Mouse (Mus musculus) layer of hippocampus, adult 8-10 months (tissue): ENCODE measurements at regions not wholly inside any gene's neighbourhood (a gene's known extent, or its start where the extent isn't known, plus 50 kb on each side); places are given as distances from the start of the nearest gene placed in this dataset.

ENCODE experiments used
- DNase-seq, 2 experiments: peaks; one replicate each; pipeline ENCODE4 v3.0.0; 2022; ENCODE audit warnings: low spot score in 2 of 2

DNA sequence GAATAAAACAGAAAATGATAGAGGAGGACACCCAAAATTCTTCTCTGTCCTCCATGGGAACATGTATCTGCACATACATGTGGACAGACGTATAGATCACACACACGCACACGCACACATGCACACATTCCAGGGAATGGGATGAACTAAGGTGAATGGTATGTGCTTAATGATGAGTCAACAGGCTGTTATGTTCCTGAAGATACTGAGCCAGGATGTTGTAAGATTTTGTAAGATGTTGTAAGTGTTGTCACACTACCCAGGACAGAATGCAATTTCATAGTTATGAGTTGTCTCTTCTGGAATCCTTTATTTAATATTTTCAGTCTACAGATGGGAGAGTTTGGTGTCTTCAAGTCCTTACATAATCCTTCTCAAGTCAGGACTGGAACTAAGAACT is 447.5 kb downstream of the Gsdmc2 start:
- no peak for DNase-seq

DNA sequence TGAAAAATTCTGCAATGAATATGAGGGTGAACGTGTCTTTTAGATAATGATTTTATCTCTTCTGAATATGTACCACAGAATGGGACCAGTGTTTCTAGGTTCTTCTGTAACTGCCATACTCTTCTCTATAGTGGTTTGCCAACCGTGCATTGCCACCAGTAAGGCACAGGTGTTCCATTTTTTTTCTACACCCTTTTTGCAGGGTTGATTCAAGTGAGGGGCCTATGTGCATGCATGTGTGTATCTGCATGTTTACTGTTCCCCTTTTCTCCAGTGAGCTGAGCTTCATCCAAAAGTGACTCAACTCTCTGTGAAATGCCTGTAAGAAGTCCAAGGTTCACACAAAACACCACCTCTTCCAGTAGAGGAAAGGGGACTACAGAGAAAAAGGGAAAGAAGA is 467.7 kb downstream of the Gsdmc2 start:
- DNase-seq, result no peak

- DNase-seq, result no peak
Observed at GRCm38 (mm10) chr15:63371328-63372023, 473.5 kb downstream of the Gsdmc2 start.

DNA sequence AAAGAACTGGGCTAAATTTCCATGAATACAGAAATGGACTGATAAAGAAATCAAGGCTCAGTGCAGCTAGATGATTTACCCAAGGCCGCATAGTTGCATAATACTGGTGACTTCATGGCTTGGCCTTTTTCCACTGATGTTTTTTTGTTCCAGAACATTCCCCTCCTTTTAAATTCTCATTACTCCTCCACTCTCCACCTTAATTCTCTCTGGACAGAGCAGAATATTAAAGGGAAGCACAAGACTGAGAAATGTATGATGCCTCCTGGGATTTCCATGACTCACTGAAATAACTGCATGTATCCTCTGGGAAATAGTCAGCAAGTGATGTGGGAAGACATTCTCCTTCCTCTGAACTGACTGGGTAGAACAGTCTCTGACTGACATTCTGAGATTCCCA is 480.5 kb downstream of the Gsdmc2 start:
- DNase-seq, result no peak

DNA sequence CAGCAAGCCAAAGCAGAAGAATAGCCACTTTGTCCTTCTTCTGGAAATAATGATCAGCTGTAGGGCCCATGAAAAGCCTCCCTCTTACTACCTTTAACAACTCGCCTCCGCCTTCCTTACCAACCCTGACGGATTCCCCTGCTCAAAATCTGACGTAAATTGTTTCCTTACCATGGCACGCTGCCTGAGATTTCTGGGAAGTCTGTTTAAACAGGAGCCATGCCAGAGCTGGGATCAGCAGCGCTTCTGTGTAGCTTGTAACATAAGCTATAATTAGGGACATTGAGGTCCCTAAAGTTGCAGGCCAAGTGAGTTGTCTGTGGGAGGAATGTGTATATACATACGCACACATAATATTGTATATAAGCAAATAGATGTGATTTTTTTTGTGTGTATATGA is 484.6 kb downstream of the Gsdmc2 start:
- peak; percentile 5 to 9 for DNase-seq

- no peak for DNase-seq
Observed at GRCm38 (mm10) chr15:63341730-63342129, 503.2 kb downstream of the Gsdmc2 start.

- DNase-seq, result peak; percentile 7 to 16
Observed at GRCm38 (mm10) chr15:63340322-63341060, 504.5 kb downstream of the Gsdmc2 start.

- DNase-seq, result no peak
Observed at GRCm38 (mm10) chr15:63319666-63320065, 525.3 kb downstream of the Gsdmc2 start.

DNA sequence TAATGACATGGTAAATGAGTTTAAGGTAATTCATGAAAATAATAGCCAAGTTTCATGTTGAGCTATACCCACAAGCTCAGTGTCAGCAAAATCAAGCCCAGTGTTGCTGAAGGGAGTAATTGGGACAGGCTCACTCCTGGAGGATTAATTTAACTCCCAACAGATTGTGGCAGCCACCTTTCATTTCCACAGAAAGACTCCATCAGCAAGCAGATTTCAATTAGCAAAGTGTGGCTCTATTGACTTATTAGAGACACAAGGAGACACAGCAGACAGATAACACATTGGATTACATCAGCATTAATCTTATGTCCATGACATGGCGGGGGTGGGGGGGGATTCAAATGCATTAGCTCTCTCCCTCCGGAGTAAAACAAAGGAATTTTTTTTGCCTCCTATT is 534.6 kb downstream of the Gsdmc2 start:
- DNase-seq, result no peak

GRCm38 (mm10) chr15:63299311-63299710 is 545.7 kb downstream of the Gsdmc2 start:
- no peak for DNase-seq

GRCm38 (mm10) chr15:63288534-63288933 is 556.4 kb downstream of the Gsdmc2 start:
- DNase-seq, result no peak

GRCm38 (mm10) chr15:63286026-63286425 is 559.0 kb downstream of the Gsdmc2 start:
- DNase-seq, result no peak

DNA sequence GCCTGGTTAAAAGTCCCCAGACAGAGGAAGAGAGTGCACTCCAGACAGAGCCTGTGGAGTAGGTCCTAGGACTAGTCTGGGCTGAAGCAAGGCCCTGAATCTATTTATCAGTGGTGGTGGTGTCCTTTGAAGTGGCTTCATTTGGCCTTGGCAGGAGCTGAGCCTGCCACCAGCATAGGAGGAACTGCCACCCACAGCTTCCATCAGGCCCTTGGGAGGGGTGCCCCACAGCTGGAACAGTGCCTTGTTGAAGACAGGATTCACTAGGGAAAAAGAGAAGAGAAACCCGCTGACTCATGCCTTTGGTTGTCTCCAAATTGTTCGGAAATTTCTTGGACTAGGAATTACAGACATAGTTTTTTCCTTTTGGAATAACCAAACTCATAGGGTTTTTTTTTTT is 574.6 kb downstream of the Gsdmc2 start:
- no peak for DNase-seq

DNA sequence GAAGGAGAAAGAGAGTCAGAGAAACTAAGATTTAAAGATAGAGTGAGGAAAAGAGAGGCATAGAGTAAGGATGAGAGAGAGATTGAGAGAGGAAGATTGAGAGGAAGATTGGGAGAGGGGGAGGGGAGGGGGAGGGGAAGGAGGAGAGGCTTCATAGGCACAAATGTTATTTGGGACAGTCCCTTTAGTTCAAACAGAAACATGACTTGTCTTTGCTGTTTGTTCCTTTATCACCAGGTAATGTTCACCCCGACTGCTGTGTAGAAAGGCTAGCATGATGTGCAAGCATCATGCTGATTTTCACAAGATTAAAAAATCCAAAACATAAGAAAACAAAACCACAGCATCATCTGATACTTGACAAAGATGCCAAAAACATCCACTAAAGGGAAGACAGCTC is 579.1 kb downstream of the Gsdmc2 start:
- DNase-seq, result no peak

- no peak for DNase-seq
Observed at GRCm38 (mm10) chr15:63255736-63256135, 589.2 kb downstream of the Gsdmc2 start.

DNA sequence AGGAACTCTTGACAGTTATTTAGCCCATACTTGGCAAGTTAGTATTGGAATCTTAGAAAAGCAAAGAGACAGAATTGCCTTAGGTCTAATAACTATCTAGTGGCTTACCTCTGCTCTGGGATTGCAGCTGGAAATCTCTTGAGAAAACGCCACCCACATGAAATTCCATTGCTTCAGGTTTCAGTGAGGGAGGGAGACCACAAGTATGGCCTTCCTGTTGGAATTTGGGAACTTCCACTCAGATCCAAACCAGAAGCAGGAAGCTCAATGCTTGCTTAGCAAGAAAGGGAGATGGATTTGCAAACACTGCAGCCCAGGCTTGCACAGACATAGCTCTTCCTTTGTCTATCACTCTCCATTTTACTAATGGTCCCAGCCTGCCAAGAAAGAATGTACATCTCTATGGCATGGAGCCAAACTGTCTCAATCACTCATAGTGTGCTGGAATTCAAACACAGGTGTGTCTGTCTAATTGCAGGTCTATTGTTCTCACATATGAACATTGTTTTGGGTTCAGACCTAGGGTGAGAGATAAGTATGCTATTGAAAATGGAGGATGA is 592.1 kb downstream of the Gsdmc2 start:
- no peak for DNase-seq

DNA sequence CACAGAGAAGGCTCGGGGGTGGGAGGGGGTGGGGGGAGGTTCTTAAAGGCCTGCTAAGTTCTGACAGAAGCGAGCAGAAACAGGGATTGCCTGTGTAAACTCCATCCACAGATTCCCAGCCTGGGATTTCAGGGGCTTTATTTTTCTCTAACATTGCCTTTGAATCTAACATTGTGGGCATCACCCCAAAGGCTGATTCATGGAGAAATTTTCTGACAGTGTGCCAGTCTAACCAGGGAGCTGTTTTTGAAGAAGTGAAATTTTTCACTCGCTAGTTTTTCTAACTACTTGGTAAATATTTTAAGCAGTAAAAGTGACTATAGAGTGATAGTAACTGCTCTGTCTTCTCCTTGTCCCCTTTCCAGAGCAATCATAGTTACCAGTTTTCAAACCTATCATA is 606.4 kb downstream of the Gsdmc2 start:
- peak in 1 of 2 experiments; percentile 4 for DNase-seq

GRCm38 (mm10) chr15:63218393-63219060 is 626.5 kb downstream of the Gsdmc2 start:
- no peak for DNase-seq

GRCm38 (mm10) chr15:63205150-63205549 is 639.8 kb downstream of the Gsdmc2 start:
- no peak for DNase-seq

GRCm38 (mm10) chr15:63195031-63195430 is 649.9 kb downstream of the Gsdmc2 start:
- DNase-seq, result no peak

- no peak for DNase-seq
Observed at GRCm38 (mm10) chr15:63194492-63194797, 650.5 kb downstream of the Gsdmc2 start.
